Mouse (Mus musculus) large intestine, adult 2 months (tissue): ENCODE data around the gene Armc8. TPM values are rescaled to one million over a fixed set of nuclear protein-coding genes. Genes with fewer than 3 reads are reported as not detected.

ENCODE experiments used
- DNase-seq: peaks from one replicate; pipeline ENCODE4 v3.0.0-alpha.2; 2012; ENCODE audit warnings: low read depth, low spot score
- WGBS: fragments of 180-500 bp; shearing (Covaris S2); methylation state at CpG from one replicate; pipeline ENCODE4 v1.1.7; 2018; 5-methylcytosine and 5-hydroxymethylcytosine counted together
- polyA plus RNA-seq: library from polyadenylated mRNA; depleted of rRNA; stranded (reverse); fragments of >200 nt; gene quantifications from 2 replicates; pipeline ENCODE4 v1.2.3, GENCODE M21; 2012; rRNA removed

Gene Armc8
- polyA plus RNA-seq, 1 experiment, result 10.6 TPM

- 82% methylated on average over 6 of the region's 6 CpGs for WGBS
- DNase-seq, result no peak
These were observed 137.9 kb downstream of the Armc8 start for GRCm38 (mm10) chr9:99430806-99431205.

- no peak for DNase-seq
- 92% methylated on average over 3 of the region's 3 CpGs for WGBS
These were observed 138.9 kb downstream of the Armc8 start for GRCm38 (mm10) chr9:99429845-99430244.

GRCm38 (mm10) chr9:99428601-99429331, 139.9 kb downstream of the Armc8 start:
- 53% methylated on average over 11 of the region's 11 CpGs for WGBS
- no peak for DNase-seq

Other genes with a start within 250 kb of the Armc8 start
- 0.22 and 0.24 TPM in 2 replicates for gene Esyt3, start 210.3 kb downstream of the Armc8 start, polyA plus RNA-seq
- 4.7 and 4.9 TPM in 2 replicates for gene Mras, start 131.5 kb downstream of the Armc8 start, polyA plus RNA-seq
- 0.32 and 0.37 TPM in 2 replicates for gene Nme9, start 117.4 kb downstream of the Armc8 start, polyA plus RNA-seq
- gene Dbr1, start 6.9 kb upstream of the Armc8 start, polyA plus RNA-seq, result 6.0 and 9.3 TPM in 2 replicates
- 2.0 and 3.0 TPM in 2 replicates for gene A4gnt, start 43.6 kb upstream of the Armc8 start, polyA plus RNA-seq
- gene Dzip1l, start 60.6 kb upstream of the Armc8 start, polyA plus RNA-seq, result 0.66 and 0.84 TPM in 2 replicates
- 0.10 TPM in 1 of 2 replicates, not detected in the other for gene Cldn18, start 148.4 kb upstream of the Armc8 start, polyA plus RNA-seq